Mouse (Mus musculus) frontal cortex, postnatal 25 days (tissue): ENCODE data around the gene Rap1a.

ENCODE experiments used
- DNase-seq, 2 experiments: peaks; one replicate each; pipeline ENCODE4 v3.0.0; 2022; ENCODE audit warnings: low spot score in 2 of 2

Rap1a gene

GRCm38 (mm10) chr3:105806519-105807249, 5.5 kb upstream of the Rap1a start:
- no peak for DNase-seq

GRCm38 (mm10) chr3:105803600-105803999, 2.5 kb upstream of the Rap1a start:
- DNase-seq, result no peak

- peak in 1 of 2 experiments; percentile 10 for DNase-seq
Observed at GRCm38 (mm10) chr3:105800675-105801190, 403 bp downstream of the Rap1a start.

GRCm38 (mm10) chr3:105800156-105800674, 921 bp downstream of the Rap1a start:
- no peak for DNase-seq

- no peak for DNase-seq
Observed at GRCm38 (mm10) chr3:105799375-105799774, 1.8 kb downstream of the Rap1a start.

GRCm38 (mm10) chr3:105798770-105799169, 2.4 kb downstream of the Rap1a start:
- no peak for DNase-seq

- no peak for DNase-seq
Observed at GRCm38 (mm10) chr3:105797427-105797826, 3.7 kb downstream of the Rap1a start.

- no peak for DNase-seq
Observed at GRCm38 (mm10) chr3:105796761-105797160, 4.4 kb downstream of the Rap1a start.

- DNase-seq, result no peak
Observed at GRCm38 (mm10) chr3:105794309-105794708, 6.8 kb downstream of the Rap1a start.

GRCm38 (mm10) chr3:105792309-105792708, 8.8 kb downstream of the Rap1a start:
- no peak for DNase-seq

GRCm38 (mm10) chr3:105791129-105791528, 10.0 kb downstream of the Rap1a start:
- no peak for DNase-seq

GRCm38 (mm10) chr3:105790338-105790737, 10.8 kb downstream of the Rap1a start:
- DNase-seq, result no peak

- no peak for DNase-seq
Observed at GRCm38 (mm10) chr3:105789776-105790175, 11.4 kb downstream of the Rap1a start.

GRCm38 (mm10) chr3:105787328-105787727, 13.8 kb downstream of the Rap1a start:
- DNase-seq, result no peak

- no peak for DNase-seq
Observed at GRCm38 (mm10) chr3:105785865-105786264, 15.3 kb downstream of the Rap1a start.

- DNase-seq, result no peak
Observed at GRCm38 (mm10) chr3:105783809-105784208, 17.3 kb downstream of the Rap1a start.

GRCm38 (mm10) chr3:105782406-105782805, 18.7 kb downstream of the Rap1a start:
- no peak for DNase-seq

GRCm38 (mm10) chr3:105777997-105778396, 23.1 kb downstream of the Rap1a start:
- DNase-seq, result no peak

- no peak for DNase-seq
Observed at GRCm38 (mm10) chr3:105774496-105774895, 26.6 kb downstream of the Rap1a start.

GRCm38 (mm10) chr3:105771534-105771933, 29.6 kb downstream of the Rap1a start:
- DNase-seq, result no peak

- no peak for DNase-seq
Observed at GRCm38 (mm10) chr3:105770836-105771235, 30.3 kb downstream of the Rap1a start.

GRCm38 (mm10) chr3:105769380-105769779, 31.8 kb downstream of the Rap1a start:
- no peak for DNase-seq

GRCm38 (mm10) chr3:105768529-105768928, 32.6 kb downstream of the Rap1a start:
- DNase-seq, result no peak
